Mouse (Mus musculus) hindbrain, embryonic 11.5 days (tissue): ENCODE results near the gene Mrpl38. TPM values are rescaled to one million over a fixed set of nuclear protein-coding genes. Genes with fewer than 3 reads are reported as not detected.

Experiments
- ATAC-seq: fragments of 200-750 bp; cut with Nextera tagmentation; 2 replicates; pipeline ENCODE4 v1.8.0; 2017; ENCODE audit warnings: mild to moderate bottlenecking, moderate TSS enrichment, moderate library complexity; ENCODE audit not compliant: low FRiP score
- DNase-seq: peaks from one replicate; pipeline ENCODE4 v3.0.0-alpha.2; 2015; ENCODE audit warnings: low spot score
- H3K27ac ChIP-seq: fragments of 300-500 bp; sonication (generic); 2 replicates; pipeline ENCODE4 v1.5.1; 2014; ENCODE audit warnings: mild to moderate bottlenecking, low read depth, low read length
- H3K27me3 ChIP-seq: fragments of 300-500 bp; sonication (generic); 2 replicates; pipeline ENCODE4 v1.6.1; 2014; ENCODE audit warnings: mild to moderate bottlenecking, low read length, moderate library complexity, mixed read lengths; ENCODE audit not compliant: control insufficient read depth, insufficient read depth
- H3K36me3 ChIP-seq: fragments of 300-500 bp; sonication (generic); 2 replicates; pipeline ENCODE4 v1.6.1; 2014; ENCODE audit warnings: mild to moderate bottlenecking, low read length, moderate library complexity, mixed read lengths; ENCODE audit not compliant: control insufficient read depth, insufficient read depth
- H3K4me1 ChIP-seq: fragments of 300-500 bp; sonication (generic); replicated peaks from 2 replicates; pipeline ENCODE4 v1.6.1; 2014; ENCODE audit warnings: low read length, mixed read lengths; ENCODE audit not compliant: control insufficient read depth, insufficient read depth
- H3K4me2 ChIP-seq: fragments of 300-500 bp; sonication (generic); replicated peaks from 2 replicates; pipeline ENCODE4 v1.6.1; 2014; ENCODE audit warnings: mild to moderate bottlenecking, low read depth, low read length
- H3K4me3 ChIP-seq: fragments of 300-500 bp; sonication (generic); 2 replicates; pipeline ENCODE4 v1.5.1; 2014; ENCODE audit warnings: low read depth, low read length
- H3K9ac ChIP-seq: fragments of 300-500 bp; sonication (generic); 2 replicates; pipeline ENCODE4 v1.6.1; 2014; ENCODE audit warnings: low read depth, low read length
- H3K9me3 ChIP-seq: fragments of 300-500 bp; sonication (generic); 2 replicates; pipeline ENCODE4 v1.6.1; 2016; ENCODE audit warnings: low read length; ENCODE audit not compliant: control insufficient read depth
- WGBS: fragments of 180-500 bp; shearing (Covaris S2); extraction: QIAGEN DNeasy Blood & Tissue Kit; methylation state at CpG from one replicate; pipeline ENCODE4 v1.1.7; 2014; 5-methylcytosine and 5-hydroxymethylcytosine counted together
- polyA plus RNA-seq: library from polyadenylated mRNA; unstranded; fragments of >200 nt; fragmentation: Nextera tagmentation; extraction: Ambion mirVana; gene quantifications from 2 replicates; pipeline ENCODE4 v1.2.1, GENCODE M21; 2014

Mrpl38 gene
- polyA plus RNA-seq, 1 experiment from 2014 or later = 93.2 TPM

- H3K4me2 ChIP-seq = no peak overlapping the region
- 0 out of 2 replicates have a peak, but pooled peaks cover 5% of the 10 kb centered on the region for H3K36me3 ChIP-seq
- no peak for ATAC-seq
- H3K27me3 ChIP-seq = no peaks in the 10 kb centered on the region
- no peak overlapping the region for H3K9ac ChIP-seq
- WGBS = 86% methylated on average over 5 of the region's 5 CpGs
- no peak for DNase-seq
- no peak overlapping the region for H3K27ac ChIP-seq
- no peaks in the 10 kb centered on the region for H3K9me3 ChIP-seq
- peaks cover 3% of the 10 kb centered on the region; the same call in 1 of the 2 replicates for H3K4me1 ChIP-seq
- no peak overlapping the region for H3K4me3 ChIP-seq
Measured at GRCm38 (mm10) chr11:116170003-116170800, 31.5 kb upstream of the Mrpl38 start.

- WGBS = 87% methylated on average over 3 of the region's 3 CpGs
- Histone ChIP-seq H3K36me3 (no peaks in the 10 kb centered on the region), H3K9me3 (no peaks in the 10 kb centered on the region), H3K4me2 (no peak overlapping the region), H3K27me3 (no peaks in the 10 kb centered on the region), H3K27ac (no peak overlapping the region), H3K4me3 (no peak overlapping the region), H3K4me1 (peaks cover 3% of the 10 kb centered on the region; the same call in 1 of the 2 replicates), H3K9ac (no peak overlapping the region)
- ATAC-seq (no peak), DNase-seq (no peak)
Measured at GRCm38 (mm10) chr11:116169214-116169613, 30.5 kb upstream of the Mrpl38 start.

- Histone ChIP-seq H3K4me2 (peak within 1 kb of the TSS; percentile 71), H3K27me3 (no peaks in the 10 kb centered on the region), H3K9ac (peak within 1 kb of the TSS; percentile 91), H3K4me1 (peaks cover 7% of the 10 kb centered on the region), H3K36me3 (no peaks in the 10 kb centered on the region), H3K27ac (peak within 1 kb of the TSS; percentile 85), H3K4me3 (peak within 1 kb of the TSS; percentile 69), H3K9me3 (no peaks in the 10 kb centered on the region)
- WGBS = under 1% methylated on average over 40 of the region's 40 CpGs
- DNase-seq (peak; percentile 96), ATAC-seq (peak; percentile 96)
Measured at GRCm38 (mm10) chr11:116167884-116168439, 29.3 kb upstream of the Mrpl38 start, which contains the start of gene Fbf1. Fbf1 (minus strand) TSS chr11:116168166.

GRCm38 (mm10) chr11:116167232-116167631 is 28.6 kb upstream of the Mrpl38 start:
- peaks cover 7% of the 10 kb centered on the region for H3K4me1 ChIP-seq
- no peaks in the 10 kb centered on the region for H3K27me3 ChIP-seq
- H3K4me3 ChIP-seq = peak overlapping the region; percentile 69
- ATAC-seq (peak; percentile 14; the same call in 1 of the 2 replicates), DNase-seq (no peak)
- H3K27ac ChIP-seq = peak overlapping the region; percentile 85
- H3K36me3 ChIP-seq = no peaks in the 10 kb centered on the region
- WGBS = 13% methylated on average over 6 of the region's 6 CpGs
- H3K9ac ChIP-seq = peak overlapping the region; percentile 91
- H3K4me2 ChIP-seq = peak overlapping the region; percentile 71
- H3K9me3 ChIP-seq = no peaks in the 10 kb centered on the region

- Histone ChIP-seq H3K4me1 (peaks cover 7% of the 10 kb centered on the region), H3K9ac (no peak overlapping the region), H3K9me3 (no peaks in the 10 kb centered on the region), H3K4me3 (no peak overlapping the region), H3K4me2 (no peak overlapping the region), H3K27me3 (no peaks in the 10 kb centered on the region), H3K27ac (no peak overlapping the region), H3K36me3 (peaks cover 3% of the 10 kb centered on the region; the same call in 1 of the 2 replicates)
- DNase-seq (no peak), ATAC-seq (no peak)
- WGBS = 32% methylated on average over 9 of the region's 9 CpGs
Measured at GRCm38 (mm10) chr11:116163002-116163401, 24.3 kb upstream of the Mrpl38 start.

- WGBS = 76% methylated on average over 10 of the region's 10 CpGs
- no peak overlapping the region for H3K27ac ChIP-seq
- no peak for ATAC-seq
- H3K27me3 ChIP-seq = no peaks in the 10 kb centered on the region
- peaks cover 7% of the 10 kb centered on the region for H3K4me1 ChIP-seq
- H3K4me2 ChIP-seq = no peak overlapping the region
- DNase-seq = no peak
- no peak overlapping the region for H3K9ac ChIP-seq
- no peak overlapping the region for H3K4me3 ChIP-seq
- peaks cover 6% of the 10 kb centered on the region for H3K36me3 ChIP-seq
- no peaks in the 10 kb centered on the region for H3K9me3 ChIP-seq
Measured at GRCm38 (mm10) chr11:116162146-116162545, 23.5 kb upstream of the Mrpl38 start.

- ATAC-seq (no peak), DNase-seq (no peak)
- Histone ChIP-seq H3K27ac (no peak overlapping the region), H3K4me2 (no peak overlapping the region), H3K27me3 (no peaks in the 10 kb centered on the region), H3K9me3 (no peaks in the 10 kb centered on the region), H3K4me3 (no peak overlapping the region), H3K36me3 (peaks cover 6% of the 10 kb centered on the region), H3K4me1 (peaks cover 4% of the 10 kb centered on the region), H3K9ac (no peak overlapping the region)
- 70% methylated on average over 12 of the region's 12 CpGs for WGBS
Measured at GRCm38 (mm10) chr11:116161312-116161711, 22.6 kb upstream of the Mrpl38 start.

- H3K36me3 ChIP-seq = peaks cover 30% of the 10 kb centered on the region
- no peaks in the 10 kb centered on the region for H3K27me3 ChIP-seq
- H3K4me1 ChIP-seq = no peaks in the 10 kb centered on the region
- ATAC-seq (no peak), DNase-seq (no peak)
- H3K9me3 ChIP-seq = no peaks in the 10 kb centered on the region
- no peak overlapping the region for H3K27ac ChIP-seq
- 97% methylated on average over 2 of the region's 2 CpGs for WGBS
- H3K4me3 ChIP-seq = no peak overlapping the region
- no peak overlapping the region for H3K9ac ChIP-seq
- no peak overlapping the region for H3K4me2 ChIP-seq
Measured at GRCm38 (mm10) chr11:116150960-116151359, 12.3 kb upstream of the Mrpl38 start.
